Mouse (Mus musculus): ENCODE results near the gene Rhbdd3. TPM values are rescaled to one million over a fixed set of nuclear protein-coding genes. Genes with fewer than 3 reads are reported as not detected.
"Not testable (repeated sequence)": the region's sequence is repeated elsewhere in the genome, so short reads cannot be mapped to it uniquely, and the experiment has no call there.

The Rhbdd3 gene
- polyA plus RNA-seq, 1 experiment: 1.6 TPM

- Histone ChIP-seq H3K36me3 (ENCODE audit: control insufficient read depth) (peaks cover 25% of the 10 kb centered on the region), H3K4me1 (ENCODE audit: control insufficient read depth) (peaks cover 49% of the 10 kb centered on the region), H3K4me3 (replicated peaks) (peak overlapping the region; percentile 66), H3K27me3 (ENCODE audit: control insufficient read depth) (peaks cover 63% of the 10 kb centered on the region), H3K9me3 (ENCODE audit: control insufficient read depth, low read length) (peaks cover 14% of the 10 kb centered on the region)
- TF ChIP-seq GATA1 (IDR thresholded peaks at IDR 0.05; ENCODE audit: low read length): no peak
- no peak for TF ChIP-seq TAL1 (IDR thresholded peaks at IDR 0.05; ENCODE audit: low read length)
Observed at GRCm38 (mm10) chr11:5063561-5064281, 35.0 kb upstream of the Rhbdd3 start.

GRCm38 (mm10) chr11:5064282-5065055 is 34.3 kb upstream of the Rhbdd3 start:
- peak overlapping the region; percentile 66 for H3K4me3 ChIP-seq (replicated peaks)
- H3K9me3 ChIP-seq (ENCODE audit: control insufficient read depth, low read length): peaks cover 9% of the 10 kb centered on the region
- peaks cover 49% of the 10 kb centered on the region for H3K4me1 ChIP-seq (ENCODE audit: control insufficient read depth)
- H3K27me3 ChIP-seq (ENCODE audit: control insufficient read depth): peaks cover 55% of the 10 kb centered on the region
- TF ChIP-seq TAL1 (IDR thresholded peaks at IDR 0.05; ENCODE audit: low read length): no peak
- no peak for TF ChIP-seq GATA1 (IDR thresholded peaks at IDR 0.05; ENCODE audit: low read length)
- H3K36me3 ChIP-seq (ENCODE audit: control insufficient read depth): peaks cover 33% of the 10 kb centered on the region

- H3K36me3 ChIP-seq (ENCODE audit: control insufficient read depth): peaks cover 39% of the 10 kb centered on the region
- peak within 1 kb of the TSS; percentile 66 for H3K4me3 ChIP-seq (replicated peaks)
Observed at GRCm38 (mm10) chr11:5065056-5065821, 33.5 kb upstream of the Rhbdd3 start, which contains the start of gene Gas2l1. Gene Gas2l1 (minus strand): TSS chr11:5065327.

GRCm38 (mm10) chr11:5067063-5067462 is 31.7 kb upstream of the Rhbdd3 start:
- Histone ChIP-seq H3K4me1 (ENCODE audit: control insufficient read depth) (peaks cover 31% of the 10 kb centered on the region), H3K9me3 (ENCODE audit: control insufficient read depth, low read length) (no peaks in the 10 kb centered on the region; the same call in 1 of the 2 replicates), H3K4me3 (replicated peaks) (no peak overlapping the region), H3K36me3 (ENCODE audit: control insufficient read depth) (peaks cover 52% of the 10 kb centered on the region), H3K27me3 (ENCODE audit: control insufficient read depth) (peaks cover 30% of the 10 kb centered on the region)
- TF ChIP-seq GATA1 (IDR thresholded peaks at IDR 0.05; ENCODE audit: low read length) (no peak), TAL1 (IDR thresholded peaks at IDR 0.05; ENCODE audit: low read length) (no peak)

More at GRCm38 (mm10) chr11:5065056-5065821, 33.5 kb upstream of the Rhbdd3 start, which contains the start of gene Gas2l1:
- TF ChIP-seq TAL1 (IDR thresholded peaks at IDR 0.05; ENCODE audit: low read length) (no peak), GATA1 (IDR thresholded peaks at IDR 0.05; ENCODE audit: low read length) (no peak)
- Histone ChIP-seq H3K4me1 (ENCODE audit: control insufficient read depth) (peaks cover 46% of the 10 kb centered on the region), H3K27me3 (ENCODE audit: control insufficient read depth) (peaks cover 48% of the 10 kb centered on the region), H3K9me3 (ENCODE audit: control insufficient read depth, low read length) (peaks cover 5% of the 10 kb centered on the region)

GRCm38 (mm10) chr11:5068126-5068971 is 30.4 kb upstream of the Rhbdd3 start:
- Histone ChIP-seq H3K4me1 (ENCODE audit: control insufficient read depth) (peaks cover 23% of the 10 kb centered on the region), H3K36me3 (ENCODE audit: control insufficient read depth) (peaks cover 65% of the 10 kb centered on the region), H3K4me3 (replicated peaks) (no peak overlapping the region), H3K9me3 (ENCODE audit: control insufficient read depth, low read length) (no peaks in the 10 kb centered on the region; the same call in 1 of the 2 replicates), H3K27me3 (ENCODE audit: control insufficient read depth) (peaks cover 17% of the 10 kb centered on the region)
- no peak for TF ChIP-seq TAL1 (IDR thresholded peaks at IDR 0.05; ENCODE audit: low read length)
- no peak for TF ChIP-seq GATA1 (IDR thresholded peaks at IDR 0.05; ENCODE audit: low read length)

- Histone ChIP-seq H3K9me3 (ENCODE audit: control insufficient read depth, low read length) (no peaks in the 10 kb centered on the region), H3K4me1 (ENCODE audit: control insufficient read depth) (no peaks in the 10 kb centered on the region; the same call in 1 of the 2 replicates), H3K36me3 (ENCODE audit: control insufficient read depth) (peaks cover 92% of the 10 kb centered on the region), H3K27me3 (ENCODE audit: control insufficient read depth) (no peaks in the 10 kb centered on the region), H3K4me3 (replicated peaks) (no peak overlapping the region)
- TF ChIP-seq TAL1 (IDR thresholded peaks at IDR 0.05; ENCODE audit: low read length): no peak
- no peak for TF ChIP-seq GATA1 (IDR thresholded peaks at IDR 0.05; ENCODE audit: low read length)
Observed at GRCm38 (mm10) chr11:5074882-5075281, 23.8 kb upstream of the Rhbdd3 start.

GRCm38 (mm10) chr11:5075760-5076159 is 23.0 kb upstream of the Rhbdd3 start:
- H3K27me3 ChIP-seq (ENCODE audit: control insufficient read depth): no peaks in the 10 kb centered on the region
- TF ChIP-seq TAL1 (IDR thresholded peaks at IDR 0.05; ENCODE audit: low read length): no peak
- no peak for TF ChIP-seq GATA1 (IDR thresholded peaks at IDR 0.05; ENCODE audit: low read length)
- H3K9me3 ChIP-seq (ENCODE audit: control insufficient read depth, low read length): no peaks in the 10 kb centered on the region
- H3K4me1 ChIP-seq (ENCODE audit: control insufficient read depth): no peaks in the 10 kb centered on the region
- H3K36me3 ChIP-seq (ENCODE audit: control insufficient read depth): peaks cover 92% of the 10 kb centered on the region
- no peak overlapping the region for H3K4me3 ChIP-seq (replicated peaks)

- not testable (repeated sequence) for H3K4me3 ChIP-seq (replicated peaks); H3K9me3 ChIP-seq (ENCODE audit: control insufficient read depth, low read length); H3K27me3 ChIP-seq (ENCODE audit: control insufficient read depth); H3K4me1 ChIP-seq (ENCODE audit: control insufficient read depth)
- H3K36me3 ChIP-seq (ENCODE audit: control insufficient read depth): peaks cover 92% of the 10 kb centered on the region
Observed at GRCm38 (mm10) chr11:5076843-5077242, 21.9 kb upstream of the Rhbdd3 start.

Measured in erythroblast, embryonic 14.5 days (primary cell).